Mouse (Mus musculus) spleen, postnatal 36 days (tissue): ENCODE results near the gene Pex12.
"Not testable (repeated sequence)": the region's sequence is repeated elsewhere in the genome, so short reads cannot be mapped to it uniquely, and the experiment has no call there.

Experiments used
- DNase-seq, 2 experiments: peaks; one replicate each; pipeline ENCODE4 v3.0.0; 2022; ENCODE audit warnings: low spot score in 2 of 2, mixed read lengths in 1 of 2

Pex12 gene

DNA sequence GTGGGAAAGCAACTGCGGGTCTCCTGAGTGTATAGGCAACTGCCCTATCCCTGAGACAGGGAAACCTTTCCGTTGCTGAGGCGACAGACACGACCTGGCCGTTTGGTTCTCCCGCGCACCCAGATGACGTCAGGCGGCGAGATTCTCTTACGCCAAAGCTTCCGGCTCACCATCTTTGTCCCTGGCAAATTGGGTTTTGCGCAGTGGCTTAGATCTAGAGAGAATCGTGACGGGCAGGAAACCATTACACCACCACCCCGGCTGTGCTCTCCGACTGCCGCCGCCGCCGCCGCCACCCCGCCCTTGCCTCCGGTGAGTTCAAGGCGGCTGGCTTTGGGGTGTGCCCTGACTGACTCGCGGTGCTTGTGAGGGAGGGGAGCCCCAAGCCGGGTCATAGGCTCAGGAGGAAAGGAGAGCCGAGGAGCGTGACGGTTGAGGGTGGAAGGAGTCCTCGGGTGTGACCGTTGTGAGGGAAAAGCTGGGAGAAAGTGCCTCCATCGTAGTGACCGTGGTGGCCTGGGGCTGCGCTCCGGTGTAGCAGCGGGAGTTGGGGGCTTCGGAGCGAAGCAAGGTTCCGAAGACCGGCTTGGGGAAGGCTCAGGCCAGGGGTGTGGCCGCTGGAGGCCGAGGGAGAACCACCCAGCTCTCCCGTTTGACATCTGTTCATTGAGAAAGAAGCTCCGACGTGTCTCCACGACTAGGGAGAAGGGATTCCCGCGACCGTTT lies at the start of gene Pex12:
Gene Pex12, minus strand, starts transcription at position 61 of the 726 bp plus-strand sequence.
- DNase-seq, result peak; percentile 92 to 94

- DNase-seq, result no peak
Observed at GRCm38 (mm10) chr11:83341716-83342245, 39.4 kb upstream of the Pex12 start.

- DNase-seq, result no peak
Observed at GRCm38 (mm10) chr11:83339705-83340104, 37.3 kb upstream of the Pex12 start.

GRCm38 (mm10) chr11:83335826-83336225 lies 33.4 kb upstream of the Pex12 start:
- DNase-seq, result no peak

DNA sequence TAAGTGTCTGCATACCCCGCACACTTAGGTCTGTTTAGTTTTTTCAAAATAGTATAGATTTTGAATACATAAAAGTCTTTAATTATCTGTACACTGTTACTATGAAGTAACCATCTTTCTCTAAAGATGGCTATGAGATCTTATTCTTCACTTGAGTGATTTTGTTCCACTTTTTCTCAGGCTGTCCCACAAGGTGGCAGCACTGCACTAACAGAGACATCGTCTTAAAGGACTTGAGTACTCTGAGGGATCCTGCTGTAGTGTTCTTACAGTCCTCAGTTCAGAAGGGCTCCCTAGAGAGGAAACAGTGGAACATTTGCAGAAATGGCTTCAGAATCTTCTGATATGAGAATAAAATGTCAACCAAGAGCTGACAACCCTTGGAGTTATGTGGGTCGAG lies 25.0 kb upstream of the Pex12 start:
- peak; percentile 44 to 58 for DNase-seq

GRCm38 (mm10) chr11:83326692-83327091 lies 24.3 kb upstream of the Pex12 start:
- not testable (repeated sequence) for DNase-seq

- DNase-seq, result no peak
Observed at GRCm38 (mm10) chr11:83319048-83319447, 16.7 kb upstream of the Pex12 start.

DNA sequence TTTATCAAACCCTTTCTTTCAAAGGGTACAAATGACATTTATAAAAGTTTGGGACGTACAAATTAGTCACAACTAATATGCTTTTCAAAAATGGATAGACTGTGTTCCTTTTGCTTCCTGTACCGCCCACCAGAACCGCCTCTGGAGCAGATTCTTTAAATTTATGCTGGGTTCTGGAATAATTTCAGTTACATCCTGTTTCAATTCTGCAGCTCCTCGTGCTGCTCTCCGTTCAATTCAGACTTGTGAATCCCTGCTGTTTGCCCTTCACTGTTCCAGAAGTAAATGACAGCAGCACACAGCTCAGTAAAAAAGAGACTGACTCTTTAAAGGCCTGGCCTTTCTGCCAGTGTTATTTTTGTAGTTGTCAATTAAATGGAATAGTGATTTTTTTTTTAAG lies 10.1 kb upstream of the Pex12 start:
- DNase-seq, result no peak

DNA sequence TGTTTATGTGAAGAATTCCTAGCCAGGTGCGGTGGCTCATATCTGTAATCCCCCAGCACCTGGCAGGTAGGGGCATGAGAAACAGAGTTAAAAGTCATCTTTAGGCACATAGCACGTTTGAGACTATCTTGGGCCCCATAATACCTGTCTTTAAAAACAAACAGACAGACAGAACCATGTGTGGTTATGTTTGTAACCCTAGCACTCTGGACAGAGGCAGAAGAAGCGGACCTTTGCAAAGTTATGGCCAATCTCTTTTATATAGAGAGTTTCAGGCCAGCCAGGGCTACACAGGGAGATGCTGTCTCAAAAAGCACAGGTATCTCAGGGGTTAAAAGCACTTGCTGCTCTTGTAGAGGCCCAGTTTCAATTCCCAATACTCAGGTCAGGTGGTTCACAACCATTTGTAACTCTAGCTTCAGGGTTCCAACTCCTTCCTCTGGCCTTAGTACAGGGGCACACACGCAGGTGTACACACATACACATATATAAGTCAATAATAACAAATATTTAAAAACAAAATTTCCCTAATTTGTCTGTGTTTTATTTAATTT lies 4.4 kb upstream of the Pex12 start:
- no peak for DNase-seq

DNA sequence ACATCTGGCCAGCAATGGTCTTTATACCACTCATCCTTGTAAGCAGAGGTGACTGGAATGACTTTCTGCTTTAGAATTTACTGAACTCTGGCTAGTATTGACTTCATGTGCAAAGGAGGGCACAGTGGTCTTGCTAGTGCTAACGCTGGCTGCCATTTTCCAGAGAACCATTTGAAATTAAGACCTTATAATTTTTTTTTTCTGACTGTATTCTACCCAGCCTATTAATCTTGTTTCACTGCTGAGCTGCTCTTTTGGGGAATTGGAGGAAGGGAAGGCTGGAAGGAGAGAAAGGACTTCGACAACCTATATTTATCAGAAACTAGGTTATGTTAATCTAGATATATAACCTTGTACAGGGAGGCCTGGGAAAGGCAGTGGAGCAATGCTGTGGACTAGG lies 2.1 kb upstream of the Pex12 start:
- no peak for DNase-seq

DNA sequence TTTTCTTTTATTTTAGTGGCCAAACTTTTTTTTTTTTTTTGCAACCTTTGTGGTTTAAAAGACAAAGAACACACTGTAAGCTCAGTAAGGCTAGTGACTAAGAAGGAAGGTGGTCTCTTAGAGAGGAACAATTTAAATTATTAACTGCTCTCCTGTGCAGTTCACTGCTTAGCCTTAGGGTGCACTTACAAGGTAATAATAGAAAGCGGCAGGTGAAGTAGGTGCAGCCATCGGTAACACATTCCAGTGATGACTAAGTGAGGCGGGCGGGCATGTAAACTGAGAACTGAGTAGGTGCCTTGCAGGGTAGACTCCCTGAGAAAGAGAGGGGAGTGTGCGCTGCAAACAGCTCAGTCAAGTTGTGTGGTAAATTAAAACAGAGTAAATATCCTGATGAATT lies 1.4 kb upstream of the Pex12 start:
- no peak for DNase-seq

DNA sequence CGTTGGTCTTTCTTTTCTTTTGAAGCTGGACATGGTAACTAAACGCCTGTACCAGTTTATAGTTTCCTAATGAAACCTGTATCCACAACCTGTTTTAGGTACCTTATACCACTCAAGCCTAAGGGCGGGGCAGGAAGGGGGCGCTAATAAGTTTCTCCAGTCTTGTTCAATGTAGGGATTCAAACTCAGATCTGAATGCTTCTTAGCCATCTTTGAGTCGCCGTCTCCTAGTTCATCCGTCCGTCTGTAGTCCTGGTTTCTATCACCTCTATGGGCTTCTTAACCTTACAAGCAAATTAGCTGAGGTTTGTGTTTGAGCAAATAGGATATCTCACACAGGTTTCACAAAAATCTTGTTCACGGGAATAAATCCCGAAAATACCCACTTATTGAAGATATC lies 262 bp downstream of the Pex12 start:
- DNase-seq, result peak; percentile 25 to 43

- DNase-seq, result no peak
Observed at GRCm38 (mm10) chr11:83301431-83301831, 955 bp downstream of the Pex12 start.

DNA sequence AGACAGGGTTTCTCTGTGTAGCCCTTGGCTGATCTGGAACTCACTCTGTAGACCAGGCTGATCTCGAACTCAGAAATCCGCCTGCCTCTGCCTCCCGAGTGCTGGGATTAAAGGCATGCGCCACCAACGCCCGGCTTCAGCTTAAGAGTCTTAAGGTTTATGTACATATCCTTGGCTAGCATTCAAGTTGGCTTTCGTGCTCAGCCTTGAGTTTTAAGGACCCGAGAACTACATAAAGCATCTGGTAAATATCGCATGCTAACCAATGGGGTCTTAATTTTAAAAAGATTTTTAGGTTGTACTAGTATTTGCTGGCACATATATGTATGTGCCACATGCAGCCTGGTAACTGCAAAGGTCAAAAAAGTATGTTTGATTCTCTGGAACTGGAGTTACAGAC lies 2.7 kb downstream of the Pex12 start:
- DNase-seq, result no peak

DNA sequence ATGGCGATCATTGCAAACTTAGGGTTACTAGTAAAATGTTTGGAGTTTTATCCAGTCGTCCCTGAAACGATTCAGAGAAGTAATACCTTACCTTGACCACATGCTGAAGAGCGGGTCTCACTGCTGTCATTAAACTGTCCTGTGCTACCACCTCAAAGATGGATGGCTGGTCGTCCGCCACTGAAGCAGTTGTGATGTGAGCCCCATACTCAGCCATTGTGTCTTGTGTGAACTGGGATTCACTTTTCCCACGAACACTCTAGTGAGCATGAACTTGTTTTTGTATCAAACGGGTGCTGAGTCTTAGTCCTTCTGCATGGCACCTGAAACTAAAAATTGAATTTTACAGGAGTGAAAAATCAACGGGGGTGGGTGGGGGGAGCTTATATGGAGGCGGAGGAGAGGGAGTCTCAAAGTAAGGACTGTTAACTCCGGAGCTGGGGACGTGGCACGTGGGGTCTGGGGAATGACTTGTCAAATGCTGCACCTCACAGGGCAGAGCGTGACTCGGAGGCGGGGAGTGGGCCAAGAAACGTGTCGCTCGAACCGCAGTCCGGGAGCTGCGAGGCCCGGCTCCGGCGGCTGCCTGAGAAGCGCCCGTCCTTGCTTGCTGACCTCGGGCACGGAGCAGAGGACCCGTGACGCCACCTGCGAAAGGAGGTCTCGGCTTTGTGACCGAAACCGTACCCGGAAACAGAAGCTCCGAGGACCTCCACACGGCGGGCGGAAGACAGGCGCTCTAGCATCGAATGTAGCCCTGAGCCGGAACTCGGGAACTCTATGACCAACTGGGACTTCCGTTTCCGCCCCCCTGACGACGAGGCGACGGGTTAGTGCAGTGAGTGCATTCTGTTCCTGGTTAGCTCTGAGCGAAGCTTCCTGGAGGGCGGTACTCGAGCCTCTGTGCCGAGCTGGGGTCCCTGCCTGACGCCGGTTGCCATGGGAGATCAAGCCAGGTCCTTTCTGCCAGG lies 3.9 kb downstream of the Pex12 start, which contains the start of gene Ap2b1:
Gene Ap2b1, plus strand, starts transcription at position 800 of the 971 bp plus-strand sequence.
- peak; percentile 95 to 96 for DNase-seq

GRCm38 (mm10) chr11:83297816-83298215 lies 4.6 kb downstream of the Pex12 start:
- peak in 1 of 2 experiments; percentile 16 for DNase-seq

GRCm38 (mm10) chr11:83294133-83294532 lies 8.3 kb downstream of the Pex12 start:
- no peak for DNase-seq

DNA sequence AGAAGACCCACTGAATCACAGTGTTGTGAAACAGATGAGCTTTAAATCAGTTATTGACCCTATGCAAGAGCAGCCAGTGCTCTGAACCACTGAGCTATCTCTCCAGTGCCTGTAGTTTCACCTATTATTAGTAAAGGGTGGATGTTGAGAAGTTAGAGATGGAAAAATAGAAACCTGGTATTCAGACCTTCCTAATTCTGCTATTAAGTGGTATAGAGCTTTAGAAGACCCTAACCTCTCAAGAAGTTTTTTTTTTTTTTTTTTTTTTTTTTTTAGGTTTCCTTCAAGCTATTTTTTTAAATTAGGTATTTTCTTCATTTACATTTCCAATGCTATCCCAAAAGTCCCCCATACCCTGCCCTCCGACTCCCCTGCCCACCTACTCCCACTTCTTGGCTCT lies 9.2 kb downstream of the Pex12 start:
- no peak for DNase-seq

- no peak for DNase-seq
Observed at GRCm38 (mm10) chr11:83292251-83292587, 10.2 kb downstream of the Pex12 start.

- peak; percentile 96 for DNase-seq
Observed at GRCm38 (mm10) chr11:83291375-83292250, 10.8 kb downstream of the Pex12 start.

DNA sequence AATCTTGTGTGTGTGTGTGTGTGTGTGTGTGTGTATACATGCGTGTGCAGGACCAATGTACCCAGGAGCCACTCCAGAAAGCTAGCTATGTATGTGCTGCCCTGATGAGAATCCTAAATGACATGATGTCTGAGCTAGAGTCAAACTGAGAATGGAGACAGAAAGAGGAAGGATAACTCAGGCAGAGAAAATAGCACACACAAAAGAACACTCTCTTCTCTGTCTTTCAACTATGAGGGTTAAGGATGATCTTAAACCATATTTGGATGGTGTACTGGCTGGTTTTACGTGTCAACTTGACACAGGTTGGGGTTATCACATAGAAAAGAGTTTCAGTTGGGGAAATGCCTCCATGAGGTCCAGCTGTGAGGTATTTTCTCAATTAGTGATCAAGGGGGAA lies 12.8 kb downstream of the Pex12 start:
- DNase-seq, result no peak
